Comparison of ENCODE assay signal across 18 mouse cellular contexts in genomic region chr4:82493363-82493762, GRCm38 (mm10).
DNase-seq lines count a peak whose midpoint lies in the region; ATAC-seq and TF ChIP-seq lines count a peak whose summit lies in the region.
"Had no signal": no experiment of that assay in that cellular context is flagged by ENCODE, and none has a peak within 500 bp of the region (broad histone marks: within the 10 kb centered on the region; RNA-seq: fewer than 3 reads in every experiment).

No protein-coding gene starts in this region.

- no peak overlapping the region for H3K9ac ChIP-seq in heart, embryonic 12.5 days
- H3K9ac ChIP-seq in forebrain, embryonic 14.5 days (ENCODE audit: low read length): peak overlapping the region; percentile 98
- H3K9ac ChIP-seq in neural tube, embryonic 14.5 days (replicated peaks; ENCODE audit: low read depth, low read length): no peak overlapping the region
- H3K9ac ChIP-seq: limb, embryonic 13.5 days had no signal

- peak; percentile 90 for DNase-seq in heart, adult 11 months
- DNase-seq in left cerebral cortex, adult 2 months (ENCODE audit: extremely low spot score in 1 of 2, low spot score in 2 of 2): no peak
- no peak for DNase-seq in left cerebral cortex, adult 9 months (ENCODE audit: low spot score in 2 of 2)
- DNase-seq in forebrain, embryonic 14.5 days (ENCODE audit: low spot score): peak; percentile 38
- DNase-seq in right cerebral cortex, postnatal 36 days (ENCODE audit: low spot score in 2 of 2): no peak
- DNase-seq: adrenal gland, adult 8-10 months; gastrocnemius, postnatal 25 days; heart, postnatal 14 days; kidney, adult 18-20 months; kidney, postnatal 25 days; layer of hippocampus, postnatal 36 days; spleen, adult 18-20 months; thymus, postnatal 25 days had no signal

- no peak overlapping the region for H3K4me2 ChIP-seq in heart, embryonic 12.5 days
- peak overlapping the region; percentile 85 for H3K4me2 ChIP-seq in forebrain, embryonic 14.5 days (ENCODE audit: low read length)
- peak overlapping the region; percentile 48; the same call in 1 of the 2 replicates for H3K4me2 ChIP-seq in neural tube, embryonic 14.5 days (ENCODE audit: low read depth, low read length)
- H3K4me2 ChIP-seq: limb, embryonic 13.5 days had no signal

- WGBS in heart, embryonic 12.5 days: 73% methylated on average over 7 of the region's 7 CpGs
- 48% methylated on average over 7 of the region's 7 CpGs for WGBS in forebrain, embryonic 14.5 days
- WGBS in neural tube, embryonic 14.5 days: 78% methylated on average over 7 of the region's 7 CpGs

- TF ChIP-seq CTCF in left cerebral cortex, adult 2 months (IDR thresholded peaks at IDR 0.05): no peak

- no peak for ATAC-seq in heart, embryonic 12.5 days (ENCODE audit: insufficient number of reproducible peaks, low FRiP score)
- no peak for ATAC-seq in forebrain, embryonic 14.5 days
- no peak for ATAC-seq in neural tube, embryonic 14.5 days (ENCODE audit: low read depth)

- intact Hi-C loops in left cerebral cortex, adult 2 months (cut with DNase I): no loop called here

- H3K4me1 ChIP-seq in heart, embryonic 12.5 days (replicated peaks): peaks cover 55% of the 10 kb centered on the region
- H3K4me1 ChIP-seq in forebrain, embryonic 14.5 days (ENCODE audit: control insufficient read depth, insufficient read depth, low read length): peaks cover 24% of the 10 kb centered on the region
- H3K4me1 ChIP-seq in neural tube, embryonic 14.5 days (ENCODE audit: control insufficient read depth, insufficient read depth, low read length): peaks cover 10% of the 10 kb centered on the region
- H3K4me1 ChIP-seq: megakaryocyte, embryonic 14.5 days had no signal

- no peaks in the 10 kb centered on the region for H3K9me3 ChIP-seq in heart, embryonic 12.5 days (replicated peaks)
- no peaks in the 10 kb centered on the region for H3K9me3 ChIP-seq in forebrain, embryonic 14.5 days (replicated peaks; ENCODE audit: control insufficient read depth, low read length)
- H3K9me3 ChIP-seq in neural tube, embryonic 14.5 days (ENCODE audit: control insufficient read depth, low read length): no peaks in the 10 kb centered on the region
- H3K9me3 ChIP-seq: limb, embryonic 13.5 days had no signal

- no peaks in the 10 kb centered on the region for H3K27me3 ChIP-seq in heart, embryonic 12.5 days (replicated peaks)
- H3K27me3 ChIP-seq in forebrain, embryonic 14.5 days (replicated peaks; ENCODE audit: control insufficient read depth, insufficient read depth, low read length): no peaks in the 10 kb centered on the region
- no peaks in the 10 kb centered on the region for H3K27me3 ChIP-seq in neural tube, embryonic 14.5 days (ENCODE audit: control insufficient read depth, insufficient read depth, low read length)
- H3K27me3 ChIP-seq: limb, embryonic 13.5 days had no signal

- peaks cover 43% of the 10 kb centered on the region for H3K36me3 ChIP-seq in heart, embryonic 12.5 days
- peaks cover 21% of the 10 kb centered on the region for H3K36me3 ChIP-seq in forebrain, embryonic 14.5 days (ENCODE audit: control insufficient read depth, insufficient read depth, low read length)
- H3K36me3 ChIP-seq in neural tube, embryonic 14.5 days (ENCODE audit: control insufficient read depth, insufficient read depth, low read length): no peaks in the 10 kb centered on the region

- H3K4me3 ChIP-seq in heart, embryonic 12.5 days: no peak overlapping the region
- no peak overlapping the region for H3K4me3 ChIP-seq in left cerebral cortex, adult 2 months
- peak overlapping the region; percentile 91; the same call in 1 of the 2 replicates for H3K4me3 ChIP-seq in forebrain, embryonic 14.5 days (ENCODE audit: low read depth, low read length)
- H3K4me3 ChIP-seq in neural tube, embryonic 14.5 days (ENCODE audit: low read depth, low read length): no peak overlapping the region
- H3K4me3 ChIP-seq: limb, embryonic 13.5 days; megakaryocyte, embryonic 14.5 days had no signal

- H3K27ac ChIP-seq in heart, embryonic 12.5 days (ENCODE audit: poor library complexity, severe bottlenecking): no peak overlapping the region
- 0 out of 2 replicates have a peak overlapping the region, but pooled peaks have one; percentile 1 for H3K27ac ChIP-seq in left cerebral cortex, adult 2 months
- H3K27ac ChIP-seq in forebrain, embryonic 14.5 days (ENCODE audit: low read depth, low read length): peak overlapping the region; percentile 82
- H3K27ac ChIP-seq in neural tube, embryonic 14.5 days (ENCODE audit: low read depth, low read length): no peak overlapping the region; the same call in 1 of the 2 replicates
- H3K27ac ChIP-seq: limb, embryonic 13.5 days; stomach, postnatal 0 days had no signal

Comparison
In these comparisons a context has a peak if more than half of its experiments do, and no peak if none do; other contexts are left out.
1. DNase-seq: peak in heart, adult 11 months (single experiment) and forebrain, embryonic 14.5 days (single experiment); none in left cerebral cortex, adult 2 months (0 of 2), left cerebral cortex, adult 9 months (0 of 2) and right cerebral cortex, postnatal 36 days (0 of 2).
2. H3K27ac ChIP-seq: peak in left cerebral cortex, adult 2 months (single experiment) and forebrain, embryonic 14.5 days (single experiment); none in heart, embryonic 12.5 days (single experiment) and neural tube, embryonic 14.5 days (single experiment).